Mouse (Mus musculus): ENCODE measurements around the gene Sptbn4.

Gene Sptbn4

DNA sequence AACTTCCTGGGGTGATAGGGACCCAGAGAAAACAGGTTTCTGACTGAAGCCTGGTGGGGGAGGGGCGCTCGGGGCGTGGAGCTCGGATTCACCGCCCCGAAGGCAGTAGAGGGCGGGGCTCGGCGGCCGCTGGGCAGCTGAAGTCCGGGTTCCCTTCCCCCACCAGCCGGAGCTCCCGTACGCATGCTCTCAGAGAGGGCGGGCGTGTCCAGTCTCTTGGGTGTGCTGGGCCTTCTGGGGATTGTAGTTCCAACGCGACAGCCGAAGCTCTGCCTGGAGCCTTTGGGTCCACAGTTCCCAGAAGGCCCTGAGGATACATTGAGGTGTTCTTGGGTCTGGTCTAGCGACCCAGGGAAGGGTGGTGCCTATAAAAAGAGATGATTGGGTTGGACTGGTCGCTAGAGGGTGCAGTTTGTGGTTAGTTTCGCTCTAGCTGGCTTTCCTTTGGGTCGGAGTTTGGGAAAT lies 27.0 kb upstream of the Sptbn4 start:
- DNase-seq (ENCODE audit: low read depth), result peak; percentile 96

DNA sequence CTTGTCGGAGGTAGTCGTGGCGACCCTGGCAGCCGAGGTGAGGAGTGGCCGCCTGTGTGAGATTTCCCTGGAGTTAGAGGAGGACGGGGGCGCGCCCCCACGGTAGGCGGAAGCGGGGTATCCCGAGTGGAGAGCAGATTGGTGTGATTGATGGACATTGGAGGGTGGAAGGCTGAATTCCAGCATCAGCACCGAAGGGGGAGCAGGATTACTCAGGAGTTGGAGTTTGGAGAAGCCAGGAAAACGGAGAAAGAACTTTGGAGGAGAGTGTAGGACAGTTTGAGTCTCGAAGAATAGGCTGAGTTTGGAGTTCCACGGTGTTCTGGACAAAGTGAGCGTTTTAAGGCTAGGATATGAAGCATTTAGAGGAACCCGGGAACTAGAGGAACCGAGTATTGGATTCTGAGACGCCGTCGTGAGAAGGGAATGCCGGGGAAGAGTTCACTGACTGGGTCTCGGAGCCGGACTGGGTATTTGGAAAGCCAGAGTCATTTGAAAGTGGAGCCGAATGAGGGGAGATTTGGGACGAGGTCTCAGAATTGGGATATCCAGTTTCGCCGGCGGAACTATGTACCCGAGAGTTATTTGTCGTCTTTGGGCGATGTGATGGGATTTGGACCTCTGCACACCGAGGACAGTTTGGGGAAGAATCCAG lies 26.5 kb upstream of the Sptbn4 start:
- no peak for DNase-seq (ENCODE audit: low read depth)

- peak; percentile 99 for DNase-seq (ENCODE audit: low read depth)
These were observed 25.8 kb upstream of the Sptbn4 start, which contains the start of gene Sertad3 for GRCm38 (mm10) chr7:27473156-27473834. Gene Sertad3, plus strand, starts transcription at chr7:27473768.

DNA sequence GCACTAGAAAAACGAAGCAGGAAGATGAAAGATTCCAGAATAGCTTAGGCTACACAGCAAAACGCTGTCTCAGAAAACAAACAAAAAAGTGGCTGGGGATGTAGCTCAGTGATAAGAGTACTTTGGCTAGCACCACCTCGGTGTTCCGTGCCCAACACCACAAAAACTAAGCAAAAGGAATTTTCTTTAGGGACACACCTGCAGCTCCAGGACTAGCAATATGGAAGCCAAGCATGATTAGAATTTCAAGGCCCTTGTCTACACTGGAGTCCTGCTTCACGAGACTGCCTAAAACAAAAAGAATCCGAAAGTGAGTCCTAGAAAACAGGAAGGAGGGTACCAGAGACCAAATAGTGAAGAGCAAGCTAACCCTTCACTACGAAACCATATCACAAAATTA lies 25.1 kb upstream of the Sptbn4 start:
- peak; percentile 67 for DNase-seq (ENCODE audit: low read depth)

GRCm38 (mm10) chr7:27471390-27472120 lies 24.1 kb upstream of the Sptbn4 start:
- no peak for DNase-seq (ENCODE audit: low read depth)

- DNase-seq (ENCODE audit: low read depth), result no peak
These were observed 20.2 kb upstream of the Sptbn4 start for GRCm38 (mm10) chr7:27467648-27468047.

GRCm38 (mm10) chr7:27460477-27460876 lies 13.0 kb upstream of the Sptbn4 start:
- DNase-seq (ENCODE audit: low read depth), result no peak

- no peak for DNase-seq (ENCODE audit: low read depth)
These were observed 12.2 kb upstream of the Sptbn4 start for GRCm38 (mm10) chr7:27459640-27460039.

DNA sequence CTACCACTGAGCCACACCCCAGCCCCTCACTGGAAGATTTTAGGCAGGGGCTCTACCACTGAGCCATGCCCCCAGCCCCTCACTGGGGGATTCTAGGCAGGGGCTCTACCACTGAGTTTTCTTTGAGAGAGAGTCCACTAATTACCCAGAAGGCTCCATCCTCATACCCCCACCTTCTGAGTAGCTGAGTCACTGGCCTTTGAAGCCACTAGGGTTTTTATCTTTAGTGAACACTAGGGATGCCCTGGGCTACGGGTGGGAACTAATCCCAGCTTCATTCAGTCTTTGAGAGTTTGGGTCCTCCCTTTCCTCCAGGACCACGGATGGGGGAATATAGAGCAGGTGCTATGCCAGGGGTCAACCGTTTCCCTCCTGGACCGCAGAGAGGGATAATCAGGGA lies 11.1 kb upstream of the Sptbn4 start:
- DNase-seq (ENCODE audit: low read depth), result no peak

DNA sequence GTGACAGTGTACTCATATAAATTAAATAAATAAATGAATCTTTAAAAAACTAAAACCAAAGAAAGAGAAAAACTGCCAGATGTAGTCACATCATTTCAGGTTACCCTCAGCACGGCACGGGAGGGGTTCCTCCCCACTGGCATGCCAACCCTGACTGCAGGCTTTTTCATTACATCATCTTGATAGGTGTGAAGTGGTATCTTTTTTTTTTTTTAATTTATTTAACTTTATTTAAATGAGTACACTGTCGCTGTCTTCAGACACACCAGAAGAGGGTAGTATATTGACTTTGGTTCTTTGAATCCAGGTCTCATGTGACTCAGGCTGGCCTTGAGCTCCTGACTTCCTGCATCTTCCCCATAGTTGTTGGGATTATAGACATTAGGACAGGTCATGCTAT lies 7.8 kb upstream of the Sptbn4 start:
- DNase-seq (ENCODE audit: low read depth), result no peak

- DNase-seq (ENCODE audit: low read depth), result no peak
These were observed 7.1 kb upstream of the Sptbn4 start for GRCm38 (mm10) chr7:27454461-27455121.

- no peak for DNase-seq (ENCODE audit: low read depth)
These were observed 4.8 kb upstream of the Sptbn4 start for GRCm38 (mm10) chr7:27452206-27452770.

- no peak for DNase-seq (ENCODE audit: low read depth)
These were observed 3.9 kb upstream of the Sptbn4 start for GRCm38 (mm10) chr7:27451359-27451758.

- DNase-seq (ENCODE audit: low read depth), result peak; percentile 70
These were observed 1.9 kb upstream of the Sptbn4 start for GRCm38 (mm10) chr7:27449256-27449862.

GRCm38 (mm10) chr7:27448421-27449206 lies 1.1 kb upstream of the Sptbn4 start:
- DNase-seq (ENCODE audit: low read depth), result no peak

DNA sequence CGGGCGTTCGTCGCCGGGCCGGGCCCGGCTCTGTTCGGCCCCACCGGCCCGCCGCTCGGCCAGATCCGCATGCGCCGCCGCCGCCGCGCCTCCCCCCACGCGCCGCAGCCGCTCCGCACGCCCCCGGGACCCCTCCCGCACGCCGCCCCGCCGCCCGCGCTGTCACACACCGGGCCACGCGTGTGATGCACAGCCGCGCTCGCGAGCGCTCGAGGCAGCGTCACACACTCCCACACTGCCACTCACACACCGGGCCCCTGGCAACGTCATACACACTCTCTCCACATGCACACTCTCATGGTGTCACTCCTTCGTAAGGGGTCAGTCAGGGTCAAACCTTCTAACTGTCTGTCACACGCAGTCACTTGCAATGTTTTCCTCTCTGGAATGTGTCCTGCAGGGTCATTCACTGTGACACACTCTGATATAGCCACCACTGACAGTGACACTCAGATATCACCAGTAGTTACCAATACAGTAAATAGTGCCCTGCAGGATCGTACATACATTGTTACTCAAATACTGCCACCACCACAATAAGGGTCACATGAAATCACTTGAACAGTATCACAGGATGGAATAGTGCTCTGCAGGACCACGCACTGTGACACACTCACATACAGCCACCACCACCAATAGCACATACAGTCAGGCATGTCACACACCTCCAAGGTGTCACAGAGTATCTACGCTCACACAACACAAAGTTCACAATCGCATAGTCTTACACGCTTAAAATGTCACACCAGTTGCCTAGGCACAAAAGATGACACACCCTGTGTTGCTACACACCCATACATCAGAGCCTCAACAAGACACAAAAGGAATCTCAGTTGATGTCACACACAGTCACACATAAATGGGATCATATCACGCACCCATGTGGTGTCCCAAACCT lies 716 bp downstream of the Sptbn4 start:
- DNase-seq (ENCODE audit: low read depth), result peak; percentile 62

- no peak for DNase-seq (ENCODE audit: low read depth)
These were observed 1.4 kb downstream of the Sptbn4 start for GRCm38 (mm10) chr7:27446051-27446450.

DNA sequence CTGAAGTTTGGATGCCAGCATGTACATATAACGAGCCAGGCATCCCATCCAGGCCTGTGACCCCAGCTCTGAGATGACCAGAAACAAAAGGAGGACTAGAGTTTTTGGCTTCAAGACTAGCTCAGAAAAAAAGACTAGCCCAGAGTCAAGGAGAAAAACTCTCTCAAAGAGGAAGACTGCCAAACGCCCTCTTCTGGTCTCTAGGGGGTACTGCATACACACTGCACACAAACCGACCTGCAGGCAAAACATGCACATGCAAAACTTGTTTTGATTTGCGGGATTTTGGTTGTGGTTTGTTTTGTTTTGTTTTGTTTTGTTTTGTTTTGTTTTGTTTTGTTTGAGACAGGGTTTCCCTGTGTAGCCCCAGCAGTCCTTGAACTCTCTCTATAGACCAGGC lies 7.5 kb downstream of the Sptbn4 start:
- peak; percentile 31 for DNase-seq (ENCODE audit: low read depth)

DNA sequence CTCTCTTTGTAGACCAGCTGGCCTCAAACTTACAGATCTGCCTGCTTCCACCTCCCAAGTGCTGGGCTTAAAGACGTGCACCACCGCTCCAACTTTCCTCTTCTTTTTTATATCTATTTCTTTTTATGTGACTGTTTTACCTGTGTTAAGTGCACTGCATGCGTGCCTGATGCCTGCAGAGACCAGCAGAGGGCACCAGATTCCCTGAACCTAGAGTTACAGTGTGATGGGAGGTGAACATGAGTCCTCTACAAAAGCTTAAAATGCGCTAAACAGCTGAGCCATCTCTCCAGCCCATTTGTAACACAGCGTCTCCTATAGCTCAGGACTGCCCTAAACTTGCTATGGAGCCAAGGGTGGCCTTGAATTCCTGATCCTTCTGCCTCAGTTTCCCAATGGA lies 9.9 kb downstream of the Sptbn4 start:
- DNase-seq (ENCODE audit: low read depth), result peak; percentile 77

DNA sequence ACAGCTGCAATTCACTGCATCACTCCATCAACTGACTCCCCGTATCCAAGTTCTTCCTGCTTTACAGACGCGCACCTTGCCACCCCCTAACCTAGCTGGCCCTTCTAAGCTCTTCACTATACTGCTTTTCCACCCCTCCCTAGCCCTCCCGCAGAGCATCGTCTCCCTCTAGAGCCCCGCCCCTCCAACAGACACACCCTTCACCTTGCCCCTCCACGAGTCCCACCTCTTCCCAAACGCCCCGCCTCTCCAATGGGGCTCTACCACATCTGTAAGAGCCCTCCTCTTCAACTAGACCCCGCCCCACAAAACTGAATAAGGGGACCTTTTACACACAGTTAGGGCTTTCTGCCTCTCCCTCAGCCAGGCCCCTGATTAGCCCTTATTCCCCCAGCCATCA lies 13.7 kb downstream of the Sptbn4 start:
- DNase-seq (ENCODE audit: low read depth), result no peak

All from naive thymus-derived CD4-positive, alpha-beta T cell, adult 2 months (primary cell).